Mouse (Mus musculus): ENCODE measurements around the gene Dock1. TPM values are rescaled to one million over a fixed set of nuclear protein-coding genes. Genes with fewer than 3 reads are reported as not detected.

Dock1 gene
- total RNA-seq, 1 experiment from 2014 or later = 125 TPM

GRCm38 (mm10) chr7:135159606-135160005 lies 489.2 kb downstream of the Dock1 start:
- no peak for DNase-seq

- DNase-seq = peak; percentile 77
These were observed 494.7 kb downstream of the Dock1 start for GRCm38 (mm10) chr7:135165155-135165554.

GRCm38 (mm10) chr7:135169936-135170335 lies 499.5 kb downstream of the Dock1 start:
- no peak for DNase-seq

GRCm38 (mm10) chr7:135172219-135172618 lies 501.8 kb downstream of the Dock1 start:
- no peak for DNase-seq

GRCm38 (mm10) chr7:135194190-135194589 lies 523.7 kb downstream of the Dock1 start:
- no peak for DNase-seq

- DNase-seq = no peak
These were observed 525.2 kb downstream of the Dock1 start for GRCm38 (mm10) chr7:135195631-135196030.

- no peak for DNase-seq
These were observed 526.4 kb downstream of the Dock1 start for GRCm38 (mm10) chr7:135196828-135197227.

- peak; percentile 58 for DNase-seq
These were observed 533.5 kb downstream of the Dock1 start for GRCm38 (mm10) chr7:135203920-135204319.

GRCm38 (mm10) chr7:135205111-135205510 lies 534.7 kb downstream of the Dock1 start:
- no peak for DNase-seq

GRCm38 (mm10) chr7:135208947-135209567 lies 538.6 kb downstream of the Dock1 start:
- DNase-seq = no peak

GRCm38 (mm10) chr7:135210296-135210695 lies 539.8 kb downstream of the Dock1 start:
- no peak for DNase-seq

- DNase-seq = no peak
These were observed 540.4 kb downstream of the Dock1 start for GRCm38 (mm10) chr7:135210831-135211230.

- peak; percentile 87 for DNase-seq
These were observed 542.1 kb downstream of the Dock1 start for GRCm38 (mm10) chr7:135212505-135212904.

- no peak for DNase-seq
These were observed 551.0 kb downstream of the Dock1 start for GRCm38 (mm10) chr7:135221475-135221874.
